In the genomic region with DNA sequence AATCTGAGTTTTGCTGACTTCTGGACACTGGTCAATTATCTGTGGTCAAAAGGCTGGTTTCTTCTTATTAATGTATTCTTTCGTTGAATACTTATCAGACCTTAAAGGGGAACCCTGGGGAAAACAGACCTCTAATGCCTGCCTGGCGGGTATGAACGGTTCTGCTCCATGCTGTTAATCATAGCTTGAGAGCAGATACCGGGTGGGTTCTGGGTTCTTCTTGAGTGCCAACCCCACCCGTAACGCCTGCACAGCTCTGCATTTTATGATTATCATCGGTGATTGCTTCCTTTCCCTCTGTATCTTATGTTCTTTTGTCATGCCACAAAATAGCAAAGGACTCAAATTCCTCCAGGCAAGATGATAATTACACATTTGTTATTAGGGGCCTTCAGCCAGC, we compare ENCODE assay signal across 40 mouse cellular contexts. TPM values are rescaled to one million over a fixed set of nuclear protein-coding genes. Genes with fewer than 3 reads are reported as not detected.
"Had no signal": no experiment of that assay in that cellular context is flagged by ENCODE, and none has a peak within 500 bp of the region (broad histone marks: within the 10 kb centered on the region; RNA-seq: fewer than 3 reads in every experiment).

No protein-coding gene starts in this region.

- H3K4me3 ChIP-seq: heart, embryonic 12.5 days; heart, embryonic 15.5 days; hindbrain, embryonic 10.5 days; hindbrain, embryonic 13.5 days; hindbrain, embryonic 15.5 days; intestine, embryonic 15.5 days; kidney, embryonic 15.5 days; layer of hippocampus, adult 2 months; left cerebral cortex, adult 2 months had no signal

- H3K4me2 ChIP-seq: heart, embryonic 11.5 days; heart, embryonic 12.5 days; heart, embryonic 15.5 days; hindbrain, embryonic 13.5 days; hindbrain, embryonic 14.5 days; hindbrain, embryonic 15.5 days; intestine, embryonic 15.5 days; kidney, embryonic 15.5 days had no signal

- H3K9ac ChIP-seq: heart, embryonic 12.5 days; heart, embryonic 15.5 days; hindbrain, embryonic 13.5 days; hindbrain, embryonic 14.5 days; hindbrain, embryonic 15.5 days; intestine, embryonic 15.5 days; kidney, embryonic 15.5 days had no signal

- H3K9me3 ChIP-seq: heart, embryonic 12.5 days; heart, embryonic 15.5 days; hindbrain, embryonic 10.5 days; hindbrain, embryonic 13.5 days; hindbrain, embryonic 15.5 days; intestine, embryonic 15.5 days; kidney, embryonic 15.5 days had no signal

- DNase-seq: heart, postnatal 10 days; heart, postnatal 14 days; heart, postnatal 36 days; heart, postnatal 4 days; kidney, adult 11 months; kidney, adult 18-20 months; kidney, adult 2 months; kidney, adult 8-10 months; kidney, adult 9 months; kidney, postnatal 10 days; kidney, postnatal 14 days; kidney, postnatal 25 days; kidney, postnatal 36 days; kidney, postnatal 4 days; layer of hippocampus, adult 9-11 months; layer of hippocampus, postnatal 36 days had no signal

- H3K27me3 ChIP-seq: heart, embryonic 12.5 days; heart, embryonic 15.5 days; hindbrain, embryonic 13.5 days; hindbrain, embryonic 15.5 days; intestine, embryonic 15.5 days; kidney, embryonic 15.5 days had no signal

- ATAC-seq: hindbrain, embryonic 16.5 days; hindbrain, postnatal 0 days; inflammation-experienced regulatory T-cells, adult 6 months; intestine, embryonic 15.5 days; intestine, embryonic 16.5 days; intestine, postnatal 0 days had no signal

- H3K27ac ChIP-seq: heart, embryonic 15.5 days; hindbrain, embryonic 10.5 days; hindbrain, embryonic 13.5 days; hindbrain, embryonic 14.5 days; hindbrain, embryonic 15.5 days; hindbrain, postnatal 0 days; intestine, embryonic 15.5 days; kidney, embryonic 15.5 days; kidney, postnatal 0 days; layer of hippocampus, adult 2 months; left cerebral cortex, adult 2 months had no signal

- H3K36me3 ChIP-seq: heart, embryonic 15.5 days; hindbrain, embryonic 10.5 days; hindbrain, embryonic 13.5 days; hindbrain, embryonic 15.5 days; intestine, embryonic 15.5 days; kidney, embryonic 15.5 days had no signal

- H3K4me1 ChIP-seq: hindbrain, embryonic 15.5 days had no signal

RNA-seq across cellular contexts. Expression of a gene that starts 10.4 kb away (rescaled TPM):
- total RNA-seq: heart, postnatal 10 days; heart, postnatal 25 days; heart, postnatal 36 days; heart, postnatal 4 days; hematopoietic stem cell, adult 5-6 weeks; hindbrain, postnatal 0 days had no signal
- polyA plus RNA-seq: heart, embryonic 14.5 days; hindbrain, embryonic 10.5 days; hindbrain, embryonic 11.5 days; hindbrain, embryonic 13.5 days; inflammation-experienced regulatory T-cells, adult 6 months; intestine, embryonic 14.5 days; intestine, embryonic 15.5 days had no signal

RNA-seq across cellular contexts. Expression of a gene that starts 12.1 kb away (rescaled TPM):
- total RNA-seq: heart, postnatal 10 days; heart, postnatal 25 days; heart, postnatal 36 days; hematopoietic stem cell, adult 5-6 weeks; hindbrain, postnatal 0 days; left cerebral cortex, adult 18-20 months; left cerebral cortex, adult 8-10 months had no signal
- polyA plus RNA-seq: hindbrain, embryonic 10.5 days; hindbrain, embryonic 13.5 days; hindbrain, embryonic 14.5 days; hindbrain, embryonic 15.5 days; hindbrain, postnatal 0 days; kidney, adult 2 months had no signal

RNA-seq across cellular contexts. Expression of a gene that starts 58.4 kb away (rescaled TPM):
- total RNA-seq: hematopoietic stem cell, adult 5-6 weeks had no signal
- polyA plus RNA-seq: inflammation-experienced regulatory T-cells, adult 6 months had no signal
